Mouse (Mus musculus): ENCODE measurements at regions not wholly inside any gene's neighbourhood (a gene's known extent, or its start where the extent isn't known, plus 50 kb on each side); places are given as distances from the start of the nearest gene placed in this dataset.

- no peaks in the 10 kb centered on the region for H3K27me3 ChIP-seq (ENCODE audit: poor library complexity, severe bottlenecking)
- H3K4me3 ChIP-seq = no peak overlapping the region
- WGBS = 88% methylated on average over 8 of the region's 8 CpGs
- no peaks in the 10 kb centered on the region for H3K36me3 ChIP-seq (replicated peaks)
- no peak for DNase-seq (ENCODE audit: extremely low spot score, low spot score)
- H3K27ac ChIP-seq = no peak overlapping the region
- H3K9me3 ChIP-seq = peaks cover 3% of the 10 kb centered on the region; the same call in 1 of the 2 replicates
- H3K4me1 ChIP-seq = no peaks in the 10 kb centered on the region
Observed at GRCm38 (mm10) chr9:101710611-101711071, 151.0 kb upstream of the 9630041A04Rik start.

- Histone ChIP-seq H3K27me3 (ENCODE audit: poor library complexity, severe bottlenecking) (no peaks in the 10 kb centered on the region; the same call in 1 of the 2 replicates), H3K9me3 (no peaks in the 10 kb centered on the region), H3K27ac (no peak overlapping the region), H3K36me3 (replicated peaks) (no peaks in the 10 kb centered on the region), H3K4me1 (peaks cover 10% of the 10 kb centered on the region; the same call in 1 of the 2 replicates), H3K4me3 (no peak overlapping the region)
- DNase-seq (ENCODE audit: extremely low spot score, low spot score) = no peak
- 83% methylated on average over 7 of the region's 7 CpGs for WGBS
Observed at GRCm38 (mm10) chr9:101700368-101700767, 161.3 kb upstream of the 9630041A04Rik start.

- peaks cover 4% of the 10 kb centered on the region for H3K4me1 ChIP-seq
- H3K4me3 ChIP-seq = no peak overlapping the region
- no peaks in the 10 kb centered on the region for H3K36me3 ChIP-seq (replicated peaks)
- H3K9me3 ChIP-seq = no peaks in the 10 kb centered on the region
- H3K27ac ChIP-seq = no peak overlapping the region
- no peak for DNase-seq (ENCODE audit: extremely low spot score, low spot score)
- peaks cover 21% of the 10 kb centered on the region for H3K27me3 ChIP-seq (ENCODE audit: poor library complexity, severe bottlenecking)
- WGBS = 92% methylated on average over 5 of the region's 5 CpGs
Observed at GRCm38 (mm10) chr9:101694054-101694453, 167.6 kb upstream of the 9630041A04Rik start.

GRCm38 (mm10) chr9:101691336-101691735, 170.3 kb upstream of the 9630041A04Rik start:
- no peak overlapping the region for H3K27ac ChIP-seq
- H3K36me3 ChIP-seq (replicated peaks) = no peaks in the 10 kb centered on the region
- H3K9me3 ChIP-seq = no peaks in the 10 kb centered on the region
- H3K4me1 ChIP-seq = peaks cover 4% of the 10 kb centered on the region
- no peak for DNase-seq (ENCODE audit: extremely low spot score, low spot score)
- WGBS = 91% methylated on average over 6 of the region's 6 CpGs
- H3K4me3 ChIP-seq = no peak overlapping the region
- peaks cover 21% of the 10 kb centered on the region for H3K27me3 ChIP-seq (ENCODE audit: poor library complexity, severe bottlenecking)

- peaks cover 4% of the 10 kb centered on the region for H3K4me1 ChIP-seq
- no peaks in the 10 kb centered on the region for H3K36me3 ChIP-seq (replicated peaks)
- 69% methylated on average over 7 of the region's 7 CpGs for WGBS
- no peak overlapping the region for H3K4me3 ChIP-seq
- no peaks in the 10 kb centered on the region for H3K9me3 ChIP-seq
- peaks cover 21% of the 10 kb centered on the region for H3K27me3 ChIP-seq (ENCODE audit: poor library complexity, severe bottlenecking)
- no peak for DNase-seq (ENCODE audit: extremely low spot score, low spot score)
- H3K27ac ChIP-seq = no peak overlapping the region
Observed at GRCm38 (mm10) chr9:101690916-101691315, 170.7 kb upstream of the 9630041A04Rik start.

- Histone ChIP-seq H3K27ac (peak overlapping the region; percentile 62; the same call in 1 of the 2 replicates), H3K4me3 (peak overlapping the region; percentile 37)
- 9% methylated on average over 12 of the region's 12 CpGs for WGBS
Observed at GRCm38 (mm10) chr9:101690402-101690861, 171.2 kb upstream of the 9630041A04Rik start.

GRCm38 (mm10) chr9:101689532-101690401, 171.9 kb upstream of the 9630041A04Rik start:
- Histone ChIP-seq H3K27me3 (ENCODE audit: poor library complexity, severe bottlenecking) (peaks cover 21% of the 10 kb centered on the region), H3K27ac (peak overlapping the region; percentile 41; the same call in 1 of the 2 replicates), H3K36me3 (replicated peaks) (no peaks in the 10 kb centered on the region), H3K4me3 (peak overlapping the region; percentile 37), H3K4me1 (peaks cover 4% of the 10 kb centered on the region), H3K9me3 (no peaks in the 10 kb centered on the region)
- 22% methylated on average over 11 of the region's 11 CpGs for WGBS
- DNase-seq (ENCODE audit: extremely low spot score, low spot score) = peak; percentile 90

More at GRCm38 (mm10) chr9:101690402-101690861, 171.2 kb upstream of the 9630041A04Rik start:
- no peak for DNase-seq (ENCODE audit: extremely low spot score, low spot score)
- Histone ChIP-seq H3K4me1 (peaks cover 4% of the 10 kb centered on the region), H3K36me3 (replicated peaks) (no peaks in the 10 kb centered on the region), H3K9me3 (no peaks in the 10 kb centered on the region), H3K27me3 (ENCODE audit: poor library complexity, severe bottlenecking) (peaks cover 21% of the 10 kb centered on the region)

GRCm38 (mm10) chr9:101687226-101687625, 174.4 kb upstream of the 9630041A04Rik start:
- no peaks in the 10 kb centered on the region for H3K36me3 ChIP-seq (replicated peaks)
- 91% methylated on average over 6 of the region's 6 CpGs for WGBS
- no peaks in the 10 kb centered on the region; the same call in 1 of the 2 replicates for H3K9me3 ChIP-seq
- H3K27ac ChIP-seq = no peak overlapping the region
- H3K4me3 ChIP-seq = no peak overlapping the region
- H3K4me1 ChIP-seq = peaks cover 4% of the 10 kb centered on the region
- H3K27me3 ChIP-seq (ENCODE audit: poor library complexity, severe bottlenecking) = peaks cover 19% of the 10 kb centered on the region
- no peak for DNase-seq (ENCODE audit: extremely low spot score, low spot score)

- 96% methylated on average over 2 of the region's 2 CpGs for WGBS
- H3K27me3 ChIP-seq (ENCODE audit: poor library complexity, severe bottlenecking) = no peaks in the 10 kb centered on the region
- no peak overlapping the region for H3K27ac ChIP-seq
- DNase-seq (ENCODE audit: extremely low spot score, low spot score) = no peak
- no peaks in the 10 kb centered on the region for H3K4me1 ChIP-seq
- no peak overlapping the region for H3K4me3 ChIP-seq
- no peaks in the 10 kb centered on the region for H3K9me3 ChIP-seq
- no peaks in the 10 kb centered on the region for H3K36me3 ChIP-seq (replicated peaks)
Observed at GRCm38 (mm10) chr9:101677563-101677962, 184.1 kb upstream of the 9630041A04Rik start.

- Histone ChIP-seq H3K4me1 (no peaks in the 10 kb centered on the region), H3K36me3 (replicated peaks) (no peaks in the 10 kb centered on the region), H3K27ac (no peak overlapping the region), H3K27me3 (ENCODE audit: poor library complexity, severe bottlenecking) (no peaks in the 10 kb centered on the region), H3K9me3 (no peaks in the 10 kb centered on the region; the same call in 1 of the 2 replicates), H3K4me3 (no peak overlapping the region)
- no CpG with 5 or more reads among the region's 1 CpGs for WGBS
- no peak for DNase-seq (ENCODE audit: extremely low spot score, low spot score)
Observed at GRCm38 (mm10) chr9:101670111-101670510, 191.5 kb upstream of the 9630041A04Rik start.

- Histone ChIP-seq H3K9me3 (no peaks in the 10 kb centered on the region; the same call in 1 of the 2 replicates), H3K4me3 (no peak overlapping the region), H3K27ac (no peak overlapping the region), H3K27me3 (ENCODE audit: poor library complexity, severe bottlenecking) (no peaks in the 10 kb centered on the region), H3K4me1 (no peaks in the 10 kb centered on the region), H3K36me3 (replicated peaks) (no peaks in the 10 kb centered on the region)
- DNase-seq (ENCODE audit: extremely low spot score, low spot score) = no peak
- WGBS = 86% methylated on average over 5 of the region's 5 CpGs
Observed at GRCm38 (mm10) chr9:101649816-101650215, 211.8 kb upstream of the 9630041A04Rik start.

- Histone ChIP-seq H3K4me1 (no peaks in the 10 kb centered on the region), H3K27ac (no peak overlapping the region), H3K36me3 (replicated peaks) (no peaks in the 10 kb centered on the region), H3K4me3 (no peak overlapping the region), H3K27me3 (ENCODE audit: poor library complexity, severe bottlenecking) (no peaks in the 10 kb centered on the region), H3K9me3 (no peaks in the 10 kb centered on the region; the same call in 1 of the 2 replicates)
- 73% methylated on average over 3 of the region's 3 CpGs for WGBS
- no peak for DNase-seq (ENCODE audit: extremely low spot score, low spot score)
Observed at GRCm38 (mm10) chr9:101641524-101641923, 220.1 kb upstream of the 9630041A04Rik start.

GRCm38 (mm10) chr9:101640598-101640997, 221.0 kb upstream of the 9630041A04Rik start:
- DNase-seq (ENCODE audit: extremely low spot score, low spot score) = no peak
- Histone ChIP-seq H3K4me3 (no peak overlapping the region), H3K9me3 (no peaks in the 10 kb centered on the region; the same call in 1 of the 2 replicates), H3K27me3 (ENCODE audit: poor library complexity, severe bottlenecking) (no peaks in the 10 kb centered on the region), H3K36me3 (replicated peaks) (no peaks in the 10 kb centered on the region), H3K27ac (no peak overlapping the region), H3K4me1 (no peaks in the 10 kb centered on the region)
